Mouse (Mus musculus): ENCODE results near the gene Zfp618. TPM values are rescaled to one million over a fixed set of nuclear protein-coding genes. Genes with fewer than 3 reads are reported as not detected.
A peak's percentile ranks its signal among the peaks of the same experiment; 100 is the strongest.

Zfp618 gene
- total and polyA plus RNA-seq, 3 experiments, result 2.2 to 4.9 (median 2.5) TPM

- DNase-seq, result no peak
These were observed 102.4 kb downstream of the Zfp618 start for GRCm38 (mm10) chr4:63067822-63068221.

GRCm38 (mm10) chr4:63068499-63069175 lies 103.3 kb downstream of the Zfp618 start:
- DNase-seq, result no peak

DNA sequence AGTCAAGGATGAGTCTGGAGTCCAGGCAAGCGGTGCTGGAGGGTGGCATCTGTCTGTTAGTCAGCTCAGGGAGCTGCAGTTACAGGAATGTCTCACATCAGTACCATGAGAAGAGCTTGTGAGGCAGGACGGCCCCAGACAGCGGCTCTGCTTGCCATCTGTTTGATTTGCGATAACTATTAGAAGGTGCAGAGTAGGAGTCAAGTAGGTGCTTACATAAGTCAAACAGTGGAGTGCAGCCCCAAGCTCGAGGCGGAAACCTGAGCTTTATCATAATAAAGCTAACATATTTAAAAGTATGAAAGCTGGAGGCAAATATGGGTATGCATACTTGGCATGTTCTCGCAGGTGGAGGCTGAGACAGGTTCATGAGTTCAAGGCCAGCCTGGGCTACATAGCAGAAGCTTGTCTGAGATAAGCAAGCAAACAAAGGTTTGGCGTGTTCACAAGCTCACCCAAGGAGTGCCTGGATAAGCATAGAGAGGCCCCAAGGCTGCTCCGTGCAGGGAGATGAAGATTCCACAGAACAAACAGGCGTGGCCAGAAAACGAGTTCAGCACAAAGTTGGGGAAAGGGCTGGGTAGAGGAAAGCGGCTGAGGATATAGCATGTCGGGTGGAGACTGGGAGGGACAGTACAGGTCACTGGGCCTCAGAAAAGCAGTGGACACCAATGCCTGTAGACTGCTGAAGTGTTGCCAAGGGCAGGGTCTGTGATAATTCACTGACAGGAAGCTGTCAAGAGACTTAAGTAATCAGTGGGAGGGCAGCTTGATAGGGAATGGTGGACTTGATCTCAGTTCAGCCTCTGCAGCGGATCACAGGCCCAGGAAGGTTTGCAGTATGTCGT lies 106.3 kb downstream of the Zfp618 start:
- no peak for DNase-seq

- DNase-seq, result no peak
These were observed 107.8 kb downstream of the Zfp618 start for GRCm38 (mm10) chr4:63073139-63073538.

- peak; percentile 10 for DNase-seq
These were observed 113.8 kb downstream of the Zfp618 start for GRCm38 (mm10) chr4:63079159-63079558.

GRCm38 (mm10) chr4:63084473-63084889 lies 119.1 kb downstream of the Zfp618 start:
- DNase-seq, result peak; percentile 51

- no peak for DNase-seq
These were observed 124.1 kb downstream of the Zfp618 start for GRCm38 (mm10) chr4:63089484-63089883.

DNA sequence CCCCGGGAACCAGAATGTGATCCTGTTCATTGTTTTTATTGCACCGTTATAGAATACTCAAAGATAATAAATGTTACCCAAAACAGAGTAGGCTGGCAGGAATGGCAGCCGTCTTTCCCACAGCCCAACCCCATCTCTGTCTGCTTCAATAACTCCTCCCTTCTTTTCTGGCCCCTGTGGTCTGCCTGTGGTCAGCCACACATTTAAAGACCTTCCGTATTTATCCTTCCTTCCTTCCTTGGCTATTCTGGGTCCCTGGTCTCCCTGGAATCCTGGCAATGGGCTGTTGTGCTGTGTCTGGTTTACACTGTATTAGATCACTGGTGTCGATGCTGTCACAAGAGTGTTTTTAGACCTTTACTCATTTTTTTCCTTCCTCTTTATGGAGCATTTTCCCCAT lies 125.8 kb downstream of the Zfp618 start:
- DNase-seq, result no peak

DNA sequence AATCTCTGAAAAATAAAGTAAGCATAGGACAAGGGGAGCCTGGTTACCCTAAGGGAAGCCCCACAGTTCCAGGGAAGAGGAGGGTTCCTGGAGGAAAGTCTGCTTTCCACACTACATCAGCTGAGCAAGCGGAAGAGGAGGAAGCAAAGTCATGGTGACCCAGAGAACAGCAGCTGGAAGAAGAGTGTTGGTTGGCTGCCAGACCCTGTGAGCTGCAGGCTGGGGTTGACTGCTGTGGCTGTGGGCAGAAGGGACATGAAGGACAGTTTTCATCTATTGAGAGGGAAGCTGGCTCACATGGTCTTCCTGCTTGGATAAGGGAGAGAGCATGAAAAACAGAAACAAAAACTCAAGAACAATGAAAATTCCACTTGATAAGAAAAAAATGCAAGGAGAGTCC lies 132.2 kb downstream of the Zfp618 start:
- DNase-seq, result no peak

DNA sequence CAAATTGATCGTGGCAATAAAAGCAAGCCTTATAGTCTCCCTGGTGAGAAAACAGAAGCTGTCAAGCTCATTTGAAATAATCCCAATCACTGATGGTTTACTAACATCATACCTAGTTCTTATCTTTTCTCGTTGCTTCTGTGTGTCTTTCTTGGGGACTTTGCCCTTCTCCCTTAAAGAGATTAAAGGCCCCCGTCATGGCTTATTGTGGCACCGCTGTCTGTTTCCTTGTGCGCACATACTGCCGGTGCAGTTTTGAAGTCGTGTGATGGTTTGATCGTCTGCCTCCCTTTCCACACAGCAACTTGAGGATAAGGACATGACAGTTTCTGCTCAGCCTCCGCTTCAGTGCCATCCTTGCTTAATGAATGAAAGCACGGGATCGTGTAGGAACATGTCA lies 135.1 kb downstream of the Zfp618 start:
- DNase-seq, result no peak

DNA sequence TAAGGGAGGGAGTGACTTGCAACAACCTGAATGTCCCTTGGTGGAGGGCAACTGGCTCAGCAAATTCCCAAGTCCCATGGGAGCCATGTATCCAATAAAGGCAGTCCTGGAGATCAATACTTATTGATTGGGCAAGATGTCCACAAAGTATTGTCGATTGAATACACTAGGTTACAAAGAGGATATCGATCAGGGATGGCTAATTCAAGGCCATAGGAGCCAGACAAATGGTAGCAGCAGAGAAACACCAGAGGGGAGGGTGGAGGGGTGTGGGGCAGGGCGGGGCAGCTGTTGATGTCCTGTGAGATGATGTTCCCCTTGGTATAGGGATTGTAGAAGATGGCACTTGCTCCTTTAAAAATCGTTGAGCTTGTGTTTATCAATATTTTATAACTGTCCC lies 136.7 kb downstream of the Zfp618 start:
- no peak for DNase-seq

- no peak for DNase-seq
These were observed 140.3 kb downstream of the Zfp618 start for GRCm38 (mm10) chr4:63105651-63106050.

- peak; percentile 76 for DNase-seq
These were observed 153.5 kb downstream of the Zfp618 start for GRCm38 (mm10) chr4:63118639-63119437.

DNA sequence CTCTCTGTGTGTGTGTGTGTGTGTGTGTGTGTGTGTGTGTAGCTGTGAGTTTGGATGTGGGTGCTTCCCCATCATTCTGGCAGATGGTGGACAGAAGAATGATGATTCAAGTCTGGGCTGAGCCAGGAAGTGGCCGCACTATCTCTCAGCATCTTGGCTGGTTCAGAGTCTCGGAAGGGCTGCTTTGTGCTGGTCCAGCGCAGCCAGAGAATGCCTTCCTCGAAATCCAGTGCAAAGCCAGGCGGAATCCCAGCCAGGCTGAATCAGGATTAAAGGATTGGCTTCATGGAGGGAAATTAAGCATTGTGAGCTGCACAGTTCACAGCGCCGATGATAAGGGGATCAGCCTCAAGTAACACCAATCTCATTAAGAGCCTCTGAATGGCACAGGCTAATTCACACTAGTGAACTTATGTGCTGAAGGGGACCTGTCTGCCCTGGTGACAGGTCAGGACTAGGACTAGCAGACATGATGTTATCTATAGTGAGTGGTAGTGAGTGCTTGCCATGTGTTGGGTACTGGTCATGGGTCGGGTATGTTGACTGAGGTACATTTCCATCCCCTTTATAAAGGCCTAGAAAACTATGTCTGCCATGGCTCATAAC lies 159.6 kb downstream of the Zfp618 start:
- DNase-seq, result no peak

DNA sequence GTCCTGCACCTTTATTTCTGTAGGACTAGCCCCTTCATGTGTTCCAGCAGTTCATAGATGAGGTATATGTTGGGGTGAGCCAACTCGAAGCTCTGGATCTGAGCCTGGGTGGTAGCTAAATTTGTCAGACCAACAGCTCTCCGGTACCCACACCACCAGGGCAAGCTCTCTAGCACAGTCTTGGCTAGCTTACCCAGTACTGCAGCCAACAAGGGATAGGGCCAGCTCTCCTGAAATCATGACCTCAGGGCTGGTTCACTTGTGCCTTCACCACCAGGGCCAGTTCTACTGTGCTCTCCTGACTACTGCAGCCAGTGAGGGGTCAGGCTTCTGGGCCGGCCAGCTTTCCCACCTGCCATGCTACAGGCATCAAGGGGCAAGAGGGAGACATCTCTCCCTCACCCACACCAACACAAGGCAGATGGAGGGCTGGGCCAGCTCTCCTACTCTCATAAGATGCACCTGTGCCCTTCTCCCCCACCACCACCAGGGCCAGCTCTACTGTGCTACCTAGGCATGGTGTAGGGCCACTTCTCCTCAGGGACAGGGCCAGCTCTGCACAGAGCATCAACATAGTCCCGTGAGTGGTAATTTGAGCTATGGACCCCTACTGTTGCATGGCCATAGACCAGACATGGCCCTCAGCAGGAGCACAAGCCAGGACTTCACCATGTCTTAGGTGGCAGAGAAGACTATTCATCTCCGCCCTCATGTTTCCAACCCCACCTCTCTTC lies 164.7 kb downstream of the Zfp618 start:
- no peak for DNase-seq

GRCm38 (mm10) chr4:63147268-63147667 lies 181.9 kb downstream of the Zfp618 start:
- DNase-seq, result no peak

DNA sequence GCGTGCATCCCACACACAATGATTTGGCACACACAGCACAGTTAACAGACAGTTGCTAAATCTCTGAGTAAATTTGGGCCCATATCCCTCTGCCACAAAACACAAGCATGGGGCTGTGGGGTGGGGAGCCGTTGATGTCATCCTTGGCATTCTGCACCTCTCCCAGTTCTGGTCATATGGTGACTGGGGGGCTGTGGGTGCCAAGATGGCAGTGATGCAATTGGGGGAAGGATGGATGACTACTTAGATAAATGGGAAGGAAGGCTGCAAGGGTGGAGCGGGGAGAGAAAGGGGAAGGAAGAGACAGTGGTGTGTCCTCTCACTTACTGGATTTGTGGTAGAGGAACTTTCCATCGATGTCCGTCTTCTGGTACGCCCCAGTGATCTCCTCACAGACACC lies 185.8 kb downstream of the Zfp618 start:
- no peak for DNase-seq

- no peak for DNase-seq
These were observed 188.7 kb downstream of the Zfp618 start for GRCm38 (mm10) chr4:63154028-63154427.

GRCm38 (mm10) chr4:63154699-63155098 lies 189.3 kb downstream of the Zfp618 start, which contains the start of gene Ambp:
Gene Ambp (minus strand): TSS chr4:63154799.
- DNase-seq, result no peak

DNA sequence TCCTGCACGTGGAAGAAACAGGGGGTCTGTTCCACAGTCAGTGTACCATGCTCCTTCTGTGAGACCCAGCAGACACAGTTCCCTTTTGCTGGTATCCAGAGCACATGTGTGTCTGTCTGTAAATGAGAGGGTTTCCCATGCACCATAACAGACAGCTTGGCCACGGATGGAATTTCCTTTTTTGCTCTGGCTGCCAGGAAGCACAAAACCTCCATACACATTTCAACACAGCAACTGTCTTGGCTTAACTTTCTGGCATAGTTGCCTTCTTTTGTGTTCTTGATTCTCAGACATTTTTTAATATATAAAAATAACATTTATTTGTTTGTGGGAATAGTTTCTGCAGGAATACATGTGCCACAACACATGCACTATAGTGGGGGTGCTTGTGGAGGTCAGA lies 190.2 kb downstream of the Zfp618 start:
- DNase-seq, result no peak
